Mouse (Mus musculus): Measurements from ENCODE around the gene Emb. TPM values are rescaled to one million over a fixed set of nuclear protein-coding genes. Genes with fewer than 3 reads are reported as not detected.

The Emb gene
- polyA plus RNA-seq (2012) = not detected in 2 replicates

GRCm38 (mm10) chr13:117208236-117208635 is at the start of gene Emb:
Gene Emb (plus strand): TSS chr13:117208536.
- no peak for TF ChIP-seq GATA1 (IDR thresholded peaks at IDR 0.05; ENCODE audit: low read length)

- TF ChIP-seq GATA1 (IDR thresholded peaks at IDR 0.05; ENCODE audit: low read length) = no peak
Measured at GRCm38 (mm10) chr13:117163906-117164305, 44.4 kb upstream of the Emb start.

- no peak for TF ChIP-seq GATA1 (IDR thresholded peaks at IDR 0.05; ENCODE audit: low read length)
Measured at GRCm38 (mm10) chr13:117165071-117165470, 43.3 kb upstream of the Emb start.

- no peak for TF ChIP-seq GATA1 (IDR thresholded peaks at IDR 0.05; ENCODE audit: low read length)
Measured at GRCm38 (mm10) chr13:117183288-117183687, 25.0 kb upstream of the Emb start.

GRCm38 (mm10) chr13:117185329-117185728 is 23.0 kb upstream of the Emb start:
- no peak for TF ChIP-seq GATA1 (IDR thresholded peaks at IDR 0.05; ENCODE audit: low read length)

GRCm38 (mm10) chr13:117192161-117192560 is 16.2 kb upstream of the Emb start:
- TF ChIP-seq GATA1 (IDR thresholded peaks at IDR 0.05; ENCODE audit: low read length) = no peak

GRCm38 (mm10) chr13:117193422-117193983 is 14.8 kb upstream of the Emb start:
- no peak for TF ChIP-seq GATA1 (IDR thresholded peaks at IDR 0.05; ENCODE audit: low read length)

GRCm38 (mm10) chr13:117195569-117196495 is 12.5 kb upstream of the Emb start:
- TF ChIP-seq GATA1 (IDR thresholded peaks at IDR 0.05; ENCODE audit: low read length) = no peak

- no peak for TF ChIP-seq GATA1 (IDR thresholded peaks at IDR 0.05; ENCODE audit: low read length)
Measured at GRCm38 (mm10) chr13:117197666-117198065, 10.7 kb upstream of the Emb start.

- TF ChIP-seq GATA1 (IDR thresholded peaks at IDR 0.05; ENCODE audit: low read length) = no peak
Measured at GRCm38 (mm10) chr13:117198402-117199083, 9.8 kb upstream of the Emb start.

- TF ChIP-seq GATA1 (IDR thresholded peaks at IDR 0.05; ENCODE audit: low read length) = no peak
Measured at GRCm38 (mm10) chr13:117202755-117203471, 5.4 kb upstream of the Emb start.

- no peak for TF ChIP-seq GATA1 (IDR thresholded peaks at IDR 0.05; ENCODE audit: low read length)
Measured at GRCm38 (mm10) chr13:117204685-117205084, 3.7 kb upstream of the Emb start.

- TF ChIP-seq GATA1 (IDR thresholded peaks at IDR 0.05; ENCODE audit: low read length) = no peak
Measured at GRCm38 (mm10) chr13:117206066-117206465, 2.3 kb upstream of the Emb start.

- no peak for TF ChIP-seq GATA1 (IDR thresholded peaks at IDR 0.05; ENCODE audit: low read length)
Measured at GRCm38 (mm10) chr13:117211386-117211875, 3.1 kb downstream of the Emb start.

- TF ChIP-seq GATA1 (IDR thresholded peaks at IDR 0.05; ENCODE audit: low read length) = no peak
Measured at GRCm38 (mm10) chr13:117215481-117215880, 7.1 kb downstream of the Emb start.
